Mouse (Mus musculus): Measurements from ENCODE around the gene Rab4a. TPM values are rescaled to one million over a fixed set of nuclear protein-coding genes. Genes with fewer than 3 reads are reported as not detected.

The Rab4a gene
- polyA plus RNA-seq, 1 experiment from 2014 or later, result 64.3 TPM

DNA sequence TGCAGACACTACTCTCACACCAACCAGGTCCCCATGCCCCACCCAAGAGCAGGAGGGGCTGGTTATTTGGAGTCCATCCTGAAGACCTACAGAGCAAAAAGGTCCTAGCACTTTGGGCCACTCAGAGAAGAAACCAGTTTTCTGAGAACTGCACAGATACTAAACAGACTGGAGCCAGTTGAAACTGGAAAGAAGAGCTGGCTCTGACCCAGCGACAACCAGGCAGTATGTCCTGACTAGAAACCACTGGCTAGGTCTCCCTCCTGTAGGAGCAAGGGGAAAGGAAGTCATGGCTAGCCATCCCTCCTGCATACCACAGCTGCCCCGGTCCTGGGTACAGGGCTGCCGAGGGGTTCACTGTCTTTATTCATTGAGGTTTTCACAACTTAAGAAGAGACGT, 39.3 kb upstream of the Rab4a start:
- H3K4me3 ChIP-seq (ENCODE audit: low read depth, low read length), result no peak overlapping the region
- H3K27me3 ChIP-seq (ENCODE audit: control insufficient read depth, insufficient read depth, low read length), result no peaks in the 10 kb centered on the region
- no peak overlapping the region for H3K9ac ChIP-seq (ENCODE audit: low read depth, low read length)
- DNase-seq (ENCODE audit: low spot score) (no peak), ATAC-seq (ENCODE audit: low FRiP score) (no peak)
- H3K4me1 ChIP-seq (replicated peaks; ENCODE audit: control insufficient read depth, insufficient read depth, low read length), result no peaks in the 10 kb centered on the region
- H3K9me3 ChIP-seq (ENCODE audit: control insufficient read depth, low read length), result no peaks in the 10 kb centered on the region
- 76% methylated on average over 4 of the region's 4 CpGs for WGBS
- no peak overlapping the region for H3K27ac ChIP-seq (ENCODE audit: low read depth, low read length)
- no peak overlapping the region for H3K4me2 ChIP-seq (replicated peaks; ENCODE audit: low read depth, low read length)
- no peaks in the 10 kb centered on the region for H3K36me3 ChIP-seq (ENCODE audit: control insufficient read depth, insufficient read depth, low read length)

GRCm38 (mm10) chr8:123767874-123768273, 37.9 kb upstream of the Rab4a start:
- WGBS, result 75% methylated on average over 8 of the region's 8 CpGs
- Histone ChIP-seq H3K4me2 (replicated peaks; ENCODE audit: low read depth, low read length) (no peak overlapping the region), H3K27me3 (ENCODE audit: control insufficient read depth, insufficient read depth, low read length) (no peaks in the 10 kb centered on the region), H3K9me3 (ENCODE audit: control insufficient read depth, low read length) (no peaks in the 10 kb centered on the region), H3K4me1 (replicated peaks; ENCODE audit: control insufficient read depth, insufficient read depth, low read length) (no peaks in the 10 kb centered on the region), H3K27ac (ENCODE audit: low read depth, low read length) (no peak overlapping the region), H3K4me3 (ENCODE audit: low read depth, low read length) (no peak overlapping the region), H3K36me3 (ENCODE audit: control insufficient read depth, insufficient read depth, low read length) (no peaks in the 10 kb centered on the region), H3K9ac (ENCODE audit: low read depth, low read length) (no peak overlapping the region)
- DNase-seq (ENCODE audit: low spot score), result no peak
- ATAC-seq (ENCODE audit: low FRiP score), result no peak

- no peak overlapping the region for H3K9ac ChIP-seq (ENCODE audit: low read depth, low read length)
- H3K27me3 ChIP-seq (ENCODE audit: control insufficient read depth, insufficient read depth, low read length), result no peaks in the 10 kb centered on the region
- H3K4me1 ChIP-seq (replicated peaks; ENCODE audit: control insufficient read depth, insufficient read depth, low read length), result no peaks in the 10 kb centered on the region
- no peaks in the 10 kb centered on the region for H3K9me3 ChIP-seq (ENCODE audit: control insufficient read depth, low read length)
- no peak overlapping the region for H3K27ac ChIP-seq (ENCODE audit: low read depth, low read length)
- no peak overlapping the region for H3K4me3 ChIP-seq (ENCODE audit: low read depth, low read length)
- ATAC-seq (ENCODE audit: low FRiP score) (no peak), DNase-seq (ENCODE audit: low spot score) (peak; percentile 67)
- H3K4me2 ChIP-seq (replicated peaks; ENCODE audit: low read depth, low read length), result no peak overlapping the region
- 71% methylated on average over 16 of the region's 16 CpGs for WGBS
- H3K36me3 ChIP-seq (ENCODE audit: control insufficient read depth, insufficient read depth, low read length), result no peaks in the 10 kb centered on the region
Observed at GRCm38 (mm10) chr8:123768492-123769356, 37.1 kb upstream of the Rab4a start.

GRCm38 (mm10) chr8:123773468-123773867, 32.3 kb upstream of the Rab4a start:
- ATAC-seq (ENCODE audit: low FRiP score) (no peak), DNase-seq (ENCODE audit: low spot score) (no peak)
- Histone ChIP-seq H3K4me2 (replicated peaks; ENCODE audit: low read depth, low read length) (no peak overlapping the region), H3K27ac (ENCODE audit: low read depth, low read length) (no peak overlapping the region), H3K36me3 (ENCODE audit: control insufficient read depth, insufficient read depth, low read length) (no peaks in the 10 kb centered on the region), H3K9me3 (ENCODE audit: control insufficient read depth, low read length) (no peaks in the 10 kb centered on the region), H3K9ac (ENCODE audit: low read depth, low read length) (no peak overlapping the region), H3K4me1 (replicated peaks; ENCODE audit: control insufficient read depth, insufficient read depth, low read length) (no peaks in the 10 kb centered on the region), H3K27me3 (ENCODE audit: control insufficient read depth, insufficient read depth, low read length) (no peaks in the 10 kb centered on the region), H3K4me3 (ENCODE audit: low read depth, low read length) (no peak overlapping the region)
- 69% methylated on average over 12 of the region's 12 CpGs for WGBS

DNA sequence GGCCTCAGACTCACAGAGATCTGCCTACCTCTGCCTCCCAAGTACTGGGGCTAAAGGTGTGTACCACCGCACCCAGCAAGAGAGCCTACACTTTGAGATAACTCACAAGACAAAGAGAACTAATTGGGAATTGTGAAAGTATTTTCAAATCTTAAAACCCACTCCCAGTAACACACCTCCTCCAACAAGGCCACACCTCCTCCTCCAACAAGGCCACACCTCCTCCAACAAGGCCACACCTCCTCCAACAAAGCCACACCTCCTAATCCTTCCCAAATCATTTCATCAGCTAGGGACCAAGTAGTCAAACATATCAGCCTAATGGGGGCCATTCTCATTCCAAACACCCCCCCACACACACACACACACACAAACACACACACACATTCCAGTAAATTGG, 31.3 kb upstream of the Rab4a start:
- Histone ChIP-seq H3K9ac (ENCODE audit: low read depth, low read length) (no peak overlapping the region), H3K4me2 (replicated peaks; ENCODE audit: low read depth, low read length) (no peak overlapping the region), H3K4me1 (replicated peaks; ENCODE audit: control insufficient read depth, insufficient read depth, low read length) (no peaks in the 10 kb centered on the region), H3K9me3 (ENCODE audit: control insufficient read depth, low read length) (no peaks in the 10 kb centered on the region), H3K4me3 (ENCODE audit: low read depth, low read length) (no peak overlapping the region), H3K36me3 (ENCODE audit: control insufficient read depth, insufficient read depth, low read length) (no peaks in the 10 kb centered on the region), H3K27ac (ENCODE audit: low read depth, low read length) (no peak overlapping the region), H3K27me3 (ENCODE audit: control insufficient read depth, insufficient read depth, low read length) (no peaks in the 10 kb centered on the region)
- ATAC-seq (ENCODE audit: low FRiP score) (no peak), DNase-seq (ENCODE audit: low spot score) (no peak)
- WGBS, result 94% methylated on average over 1 of the region's 1 CpGs

GRCm38 (mm10) chr8:123777319-123777718, 28.5 kb upstream of the Rab4a start:
- Histone ChIP-seq H3K9ac (ENCODE audit: low read depth, low read length) (no peak overlapping the region), H3K4me3 (ENCODE audit: low read depth, low read length) (no peak overlapping the region), H3K9me3 (ENCODE audit: control insufficient read depth, low read length) (no peaks in the 10 kb centered on the region), H3K4me1 (replicated peaks; ENCODE audit: control insufficient read depth, insufficient read depth, low read length) (no peaks in the 10 kb centered on the region), H3K27me3 (ENCODE audit: control insufficient read depth, insufficient read depth, low read length) (no peaks in the 10 kb centered on the region), H3K27ac (ENCODE audit: low read depth, low read length) (no peak overlapping the region), H3K4me2 (replicated peaks; ENCODE audit: low read depth, low read length) (no peak overlapping the region), H3K36me3 (ENCODE audit: control insufficient read depth, insufficient read depth, low read length) (no peaks in the 10 kb centered on the region)
- WGBS, result 44% methylated on average over 7 of the region's 7 CpGs
- ATAC-seq (ENCODE audit: low FRiP score) (no peak), DNase-seq (ENCODE audit: low spot score) (no peak)

- Histone ChIP-seq H3K4me1 (replicated peaks; ENCODE audit: control insufficient read depth, insufficient read depth, low read length) (no peaks in the 10 kb centered on the region), H3K27ac (ENCODE audit: low read depth, low read length) (no peak overlapping the region), H3K9me3 (ENCODE audit: control insufficient read depth, low read length) (no peaks in the 10 kb centered on the region), H3K4me3 (ENCODE audit: low read depth, low read length) (no peak overlapping the region), H3K27me3 (ENCODE audit: control insufficient read depth, insufficient read depth, low read length) (no peaks in the 10 kb centered on the region), H3K9ac (ENCODE audit: low read depth, low read length) (no peak overlapping the region), H3K36me3 (ENCODE audit: control insufficient read depth, insufficient read depth, low read length) (no peaks in the 10 kb centered on the region), H3K4me2 (replicated peaks; ENCODE audit: low read depth, low read length) (no peak overlapping the region)
- 65% methylated on average over 3 of the region's 3 CpGs for WGBS
- DNase-seq (ENCODE audit: low spot score) (no peak), ATAC-seq (ENCODE audit: low FRiP score) (no peak)
Observed at GRCm38 (mm10) chr8:123780471-123780870, 25.3 kb upstream of the Rab4a start.

DNA sequence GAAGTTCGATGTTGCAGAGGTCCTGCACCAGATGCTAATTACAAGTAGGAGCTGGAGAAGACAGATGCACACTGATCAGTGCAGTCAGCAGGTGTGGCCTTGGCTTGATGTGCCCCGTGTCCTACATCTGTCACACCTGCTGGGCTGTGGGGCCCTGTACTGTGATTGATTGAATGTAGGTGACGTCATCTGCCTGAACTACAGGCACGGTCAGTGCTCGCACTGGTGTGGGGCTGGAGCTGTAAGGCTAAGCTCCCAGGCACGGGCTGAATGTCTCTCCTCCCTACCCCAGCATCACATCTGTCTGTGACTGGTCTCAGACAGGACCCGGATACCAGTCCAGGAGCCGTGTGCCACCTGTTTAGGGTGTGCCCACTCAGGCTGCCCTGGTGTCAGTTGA, 24.5 kb upstream of the Rab4a start:
- Histone ChIP-seq H3K9me3 (ENCODE audit: control insufficient read depth, low read length) (no peaks in the 10 kb centered on the region), H3K4me1 (replicated peaks; ENCODE audit: control insufficient read depth, insufficient read depth, low read length) (no peaks in the 10 kb centered on the region), H3K9ac (ENCODE audit: low read depth, low read length) (no peak overlapping the region), H3K4me2 (replicated peaks; ENCODE audit: low read depth, low read length) (no peak overlapping the region), H3K27me3 (ENCODE audit: control insufficient read depth, insufficient read depth, low read length) (no peaks in the 10 kb centered on the region), H3K4me3 (ENCODE audit: low read depth, low read length) (no peak overlapping the region), H3K36me3 (ENCODE audit: control insufficient read depth, insufficient read depth, low read length) (no peaks in the 10 kb centered on the region), H3K27ac (ENCODE audit: low read depth, low read length) (no peak overlapping the region)
- 61% methylated on average over 8 of the region's 8 CpGs for WGBS
- ATAC-seq (ENCODE audit: low FRiP score), result no peak
- DNase-seq (ENCODE audit: low spot score), result no peak

DNA sequence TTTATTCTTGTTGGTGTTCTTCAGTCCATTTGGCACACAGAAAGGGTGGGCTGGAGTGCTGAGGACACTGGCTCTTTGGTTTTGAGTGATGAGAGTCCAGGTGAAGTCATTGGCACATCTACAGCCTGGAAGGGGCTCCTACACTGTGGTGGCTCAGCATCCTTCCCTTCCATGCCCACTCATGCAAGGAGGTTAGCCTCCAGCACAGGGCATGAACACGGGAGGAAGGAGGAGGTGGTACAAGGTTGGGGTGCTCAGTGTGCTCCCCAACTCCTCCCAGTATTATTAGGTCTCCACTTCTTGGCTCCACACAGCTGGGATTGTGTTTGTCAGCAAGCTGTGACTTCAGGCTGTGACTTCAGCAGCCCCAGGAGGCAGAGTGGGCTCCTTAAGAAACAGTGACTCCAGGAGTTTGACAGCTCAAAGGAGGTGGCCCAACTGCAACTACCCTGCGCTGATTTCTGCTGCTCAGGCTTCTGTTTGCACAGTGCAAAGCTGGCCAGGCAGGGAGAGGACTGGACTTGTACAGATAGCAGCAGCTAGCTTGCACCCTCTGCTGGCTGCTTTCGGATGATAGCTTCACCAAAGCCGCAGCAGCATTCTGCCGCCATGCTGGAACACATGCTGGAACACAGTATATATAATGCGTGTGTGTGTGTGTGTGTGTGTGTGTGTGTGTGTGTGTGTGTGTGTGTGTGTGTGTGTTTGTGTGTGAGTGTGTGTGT, 22.1 kb upstream of the Rab4a start:
- Histone ChIP-seq H3K27ac (ENCODE audit: low read depth, low read length) (no peak overlapping the region), H3K4me3 (ENCODE audit: low read depth, low read length) (no peak overlapping the region), H3K27me3 (ENCODE audit: control insufficient read depth, insufficient read depth, low read length) (no peaks in the 10 kb centered on the region), H3K9ac (ENCODE audit: low read depth, low read length) (no peak overlapping the region), H3K36me3 (ENCODE audit: control insufficient read depth, insufficient read depth, low read length) (no peaks in the 10 kb centered on the region), H3K9me3 (ENCODE audit: control insufficient read depth, low read length) (no peaks in the 10 kb centered on the region), H3K4me2 (replicated peaks; ENCODE audit: low read depth, low read length) (no peak overlapping the region), H3K4me1 (replicated peaks; ENCODE audit: control insufficient read depth, insufficient read depth, low read length) (no peaks in the 10 kb centered on the region)
- 11% methylated on average over 6 of the region's 6 CpGs for WGBS
- peak; percentile 87 for DNase-seq (ENCODE audit: low spot score)
- ATAC-seq (ENCODE audit: low FRiP score), result peak; percentile 53

All from hindbrain, embryonic 11.5 days (tissue).